Mouse (Mus musculus): Measurements from ENCODE around the gene Lenep. TPM values are rescaled to one million over a fixed set of nuclear protein-coding genes. Genes with fewer than 3 reads are reported as not detected.

Gene Lenep
- polyA plus RNA-seq, 1 experiment from 2014 or later = not detected

- no peaks in the 10 kb centered on the region for H3K9me3 ChIP-seq
- H3K27me3 ChIP-seq (replicated peaks) = no peaks in the 10 kb centered on the region
- H3K4me3 ChIP-seq = no peak overlapping the region
- H3K4me1 ChIP-seq = peaks cover 7% of the 10 kb centered on the region
- H3K27ac ChIP-seq (replicated peaks) = no peak overlapping the region
- no peak for ATAC-seq (ENCODE audit: extremely low read depth, insufficient number of reproducible peaks, low FRiP score, low TSS enrichment)
- H3K4me2 ChIP-seq = no peak overlapping the region
- H3K36me3 ChIP-seq = peaks cover 69% of the 10 kb centered on the region
- H3K9ac ChIP-seq = no peak overlapping the region
- WGBS = 85% methylated on average over 7 of the region's 7 CpGs
Measured at GRCm38 (mm10) chr3:89401329-89401728, 1.3 kb downstream of the Lenep start.

GRCm38 (mm10) chr3:89396654-89397005, 6.0 kb downstream of the Lenep start:
- no peak for ATAC-seq (ENCODE audit: extremely low read depth, insufficient number of reproducible peaks, low FRiP score, low TSS enrichment)
- peaks cover 21% of the 10 kb centered on the region for H3K4me1 ChIP-seq
- 1% methylated on average over 4 of the region's 4 CpGs for WGBS

GRCm38 (mm10) chr3:89395806-89396653, 6.6 kb downstream of the Lenep start:
- ATAC-seq (ENCODE audit: extremely low read depth, insufficient number of reproducible peaks, low FRiP score, low TSS enrichment) = no peak
- under 1% methylated on average over 37 of the region's 44 CpGs for WGBS
- peaks cover 17% of the 10 kb centered on the region for H3K36me3 ChIP-seq
- H3K4me3 ChIP-seq = peak overlapping the region; percentile 76
- H3K27me3 ChIP-seq (replicated peaks) = no peaks in the 10 kb centered on the region
- peaks cover 27% of the 10 kb centered on the region for H3K4me1 ChIP-seq
- peak overlapping the region; percentile 97 for H3K27ac ChIP-seq (replicated peaks)
- peak overlapping the region; percentile 97 for H3K4me2 ChIP-seq
- H3K9me3 ChIP-seq = no peaks in the 10 kb centered on the region
- peak overlapping the region; percentile 87 for H3K9ac ChIP-seq

More at GRCm38 (mm10) chr3:89396654-89397005, 6.0 kb downstream of the Lenep start:
- Histone ChIP-seq H3K9ac (peak overlapping the region; percentile 87), H3K36me3 (peaks cover 23% of the 10 kb centered on the region), H3K27ac (replicated peaks) (peak overlapping the region; percentile 97), H3K27me3 (replicated peaks) (no peaks in the 10 kb centered on the region), H3K4me3 (peak overlapping the region; percentile 76), H3K4me2 (peak overlapping the region; percentile 97), H3K9me3 (no peaks in the 10 kb centered on the region)

GRCm38 (mm10) chr3:89395419-89395805, 7.2 kb downstream of the Lenep start:
- ATAC-seq (ENCODE audit: extremely low read depth, insufficient number of reproducible peaks, low FRiP score, low TSS enrichment) = no peak
- 3% methylated on average over 10 of the region's 10 CpGs for WGBS
- Histone ChIP-seq H3K9me3 (no peaks in the 10 kb centered on the region), H3K9ac (peak overlapping the region; percentile 87), H3K4me1 (peaks cover 33% of the 10 kb centered on the region), H3K27me3 (replicated peaks) (no peaks in the 10 kb centered on the region), H3K27ac (replicated peaks) (peak overlapping the region; percentile 97), H3K4me2 (peak overlapping the region; percentile 97), H3K4me3 (peak overlapping the region; percentile 76), H3K36me3 (peaks cover 12% of the 10 kb centered on the region)

- H3K4me1 ChIP-seq = peaks cover 38% of the 10 kb centered on the region
- H3K36me3 ChIP-seq = peaks cover 7% of the 10 kb centered on the region
- H3K27me3 ChIP-seq (replicated peaks) = no peaks in the 10 kb centered on the region
- H3K4me3 ChIP-seq = peak overlapping the region; percentile 76
- no peaks in the 10 kb centered on the region for H3K9me3 ChIP-seq
- peak overlapping the region; percentile 97 for H3K27ac ChIP-seq (replicated peaks)
- H3K9ac ChIP-seq = peak overlapping the region; percentile 87
- 1% methylated on average over 12 of the region's 12 CpGs for WGBS
- peak overlapping the region; percentile 97 for H3K4me2 ChIP-seq
- ATAC-seq (ENCODE audit: extremely low read depth, insufficient number of reproducible peaks, low FRiP score, low TSS enrichment) = peak; percentile 5; the same call in 1 of the 2 replicates
Measured at GRCm38 (mm10) chr3:89394894-89395256, 7.7 kb downstream of the Lenep start.

- peak; percentile 33 for ATAC-seq (ENCODE audit: extremely low read depth, insufficient number of reproducible peaks, low FRiP score, low TSS enrichment)
- Histone ChIP-seq H3K27ac (replicated peaks) (peak within 1 kb of the TSS; percentile 97), H3K36me3 (peaks cover under 1% of the 10 kb centered on the region; the same call in 1 of the 2 replicates), H3K9me3 (no peaks in the 10 kb centered on the region), H3K9ac (peak within 1 kb of the TSS; percentile 87), H3K4me2 (peak within 1 kb of the TSS; percentile 97), H3K4me3 (peak within 1 kb of the TSS; percentile 76), H3K27me3 (replicated peaks) (no peaks in the 10 kb centered on the region), H3K4me1 (peaks cover 44% of the 10 kb centered on the region)
- under 1% methylated on average over 36 of the region's 42 CpGs for WGBS
Measured at GRCm38 (mm10) chr3:89394006-89394893, 8.3 kb downstream of the Lenep start, which contains the start of gene Zbtb7b. Gene Zbtb7b (minus strand): TSS chr3:89394776.

- Histone ChIP-seq H3K4me2 (peak overlapping the region; percentile 97), H3K4me3 (peak overlapping the region; percentile 76), H3K4me1 (peaks cover 48% of the 10 kb centered on the region), H3K9me3 (no peaks in the 10 kb centered on the region), H3K27me3 (replicated peaks) (no peaks in the 10 kb centered on the region), H3K27ac (replicated peaks) (peak overlapping the region; percentile 97), H3K36me3 (no peaks in the 10 kb centered on the region), H3K9ac (peak overlapping the region; percentile 92)
- peak; percentile 91 for ATAC-seq (ENCODE audit: extremely low read depth, insufficient number of reproducible peaks, low FRiP score, low TSS enrichment)
- WGBS = under 1% methylated on average over 15 of the region's 15 CpGs
Measured at GRCm38 (mm10) chr3:89393605-89394004, 9.0 kb downstream of the Lenep start.

GRCm38 (mm10) chr3:89392871-89393311, 9.7 kb downstream of the Lenep start:
- Histone ChIP-seq H3K9ac (peak overlapping the region; percentile 92), H3K9me3 (no peaks in the 10 kb centered on the region), H3K4me3 (peak overlapping the region; percentile 76), H3K36me3 (no peaks in the 10 kb centered on the region), H3K4me1 (peaks cover 54% of the 10 kb centered on the region), H3K4me2 (peak overlapping the region; percentile 97), H3K27ac (replicated peaks) (peak overlapping the region; percentile 77), H3K27me3 (replicated peaks) (no peaks in the 10 kb centered on the region)
- WGBS = 0% methylated on average over 21 of the region's 24 CpGs
- no peak for ATAC-seq (ENCODE audit: extremely low read depth, insufficient number of reproducible peaks, low FRiP score, low TSS enrichment)

GRCm38 (mm10) chr3:89391663-89392511, 10.7 kb downstream of the Lenep start:
- peak overlapping the region; percentile 92 for H3K9ac ChIP-seq
- ATAC-seq (ENCODE audit: extremely low read depth, insufficient number of reproducible peaks, low FRiP score, low TSS enrichment) = no peak
- 1% methylated on average over 53 of the region's 56 CpGs for WGBS
- H3K27me3 ChIP-seq (replicated peaks) = no peaks in the 10 kb centered on the region
- H3K27ac ChIP-seq (replicated peaks) = peak overlapping the region; percentile 77
- peak overlapping the region; percentile 97 for H3K4me2 ChIP-seq
- no peaks in the 10 kb centered on the region for H3K9me3 ChIP-seq
- no peaks in the 10 kb centered on the region for H3K36me3 ChIP-seq
- H3K4me3 ChIP-seq = peak overlapping the region; percentile 76
- peaks cover 59% of the 10 kb centered on the region for H3K4me1 ChIP-seq

GRCm38 (mm10) chr3:89390699-89391662, 11.6 kb downstream of the Lenep start:
- Histone ChIP-seq H3K4me3 (peak overlapping the region; percentile 76), H3K9ac (peak overlapping the region; percentile 92), H3K27me3 (replicated peaks) (no peaks in the 10 kb centered on the region), H3K4me2 (peak overlapping the region; percentile 97), H3K4me1 (peaks cover 56% of the 10 kb centered on the region), H3K27ac (replicated peaks) (peak overlapping the region; percentile 77), H3K36me3 (no peaks in the 10 kb centered on the region), H3K9me3 (no peaks in the 10 kb centered on the region)
- 14% methylated on average over 19 of the region's 19 CpGs for WGBS
- ATAC-seq (ENCODE audit: extremely low read depth, insufficient number of reproducible peaks, low FRiP score, low TSS enrichment) = no peak
